Mouse (Mus musculus) cerebellum, postnatal 10 days (tissue): Measurements from ENCODE around the gene Tmem50b.

Source experiments
- DNase-seq, 2 experiments: peaks; one replicate each; pipeline ENCODE4 v3.0.0; 2021; ENCODE audit warnings: mixed read lengths in 2 of 2

The Tmem50b gene

GRCm38 (mm10) chr16:91609501-91610245 lies 12.1 kb upstream of the Tmem50b start:
- DNase-seq, result peak; percentile 50 to 63

- DNase-seq, result no peak
Observed at GRCm38 (mm10) chr16:91606958-91607357, 9.4 kb upstream of the Tmem50b start.

DNA sequence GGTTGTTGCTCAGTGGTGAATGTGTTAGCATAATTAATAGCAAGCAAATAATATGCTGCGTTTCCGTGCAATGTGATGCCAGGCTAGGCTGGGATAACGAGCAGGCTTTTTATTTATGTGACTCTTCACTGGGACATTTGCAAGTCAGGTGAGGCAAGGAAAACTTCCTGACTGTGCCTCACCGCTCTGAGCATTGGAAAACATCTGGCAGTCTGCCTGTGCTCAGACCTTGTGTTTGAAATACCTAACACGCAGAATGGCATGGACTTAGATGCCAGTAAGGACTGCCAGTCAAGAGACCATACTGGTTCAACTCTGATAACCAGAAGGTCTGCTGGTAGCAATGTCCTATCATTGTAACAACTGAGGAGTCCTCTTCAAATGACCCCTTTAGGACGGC lies 7.6 kb upstream of the Tmem50b start:
- no peak for DNase-seq

GRCm38 (mm10) chr16:91601693-91602092 lies 4.1 kb upstream of the Tmem50b start:
- no peak for DNase-seq

GRCm38 (mm10) chr16:91601081-91601480 lies 3.5 kb upstream of the Tmem50b start:
- DNase-seq, result no peak

DNA sequence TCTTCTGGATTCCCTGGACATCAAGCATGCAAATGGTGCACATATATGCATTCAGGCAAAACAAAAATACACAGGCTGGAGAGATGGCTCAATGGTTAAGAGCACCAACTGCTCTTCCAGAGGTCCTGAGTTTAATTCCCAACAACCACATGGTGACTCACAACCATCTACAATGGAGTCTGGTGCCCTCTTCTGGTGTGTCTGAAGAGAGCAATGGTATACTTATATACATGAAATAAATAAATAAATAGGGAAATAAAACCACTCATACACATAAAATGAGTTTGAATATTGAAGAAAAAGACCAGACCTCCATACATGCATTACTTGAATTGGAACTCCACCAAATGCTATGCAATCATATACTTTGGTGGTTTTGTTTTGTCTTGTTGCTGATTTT lies 1.6 kb upstream of the Tmem50b start:
- DNase-seq, result no peak

DNA sequence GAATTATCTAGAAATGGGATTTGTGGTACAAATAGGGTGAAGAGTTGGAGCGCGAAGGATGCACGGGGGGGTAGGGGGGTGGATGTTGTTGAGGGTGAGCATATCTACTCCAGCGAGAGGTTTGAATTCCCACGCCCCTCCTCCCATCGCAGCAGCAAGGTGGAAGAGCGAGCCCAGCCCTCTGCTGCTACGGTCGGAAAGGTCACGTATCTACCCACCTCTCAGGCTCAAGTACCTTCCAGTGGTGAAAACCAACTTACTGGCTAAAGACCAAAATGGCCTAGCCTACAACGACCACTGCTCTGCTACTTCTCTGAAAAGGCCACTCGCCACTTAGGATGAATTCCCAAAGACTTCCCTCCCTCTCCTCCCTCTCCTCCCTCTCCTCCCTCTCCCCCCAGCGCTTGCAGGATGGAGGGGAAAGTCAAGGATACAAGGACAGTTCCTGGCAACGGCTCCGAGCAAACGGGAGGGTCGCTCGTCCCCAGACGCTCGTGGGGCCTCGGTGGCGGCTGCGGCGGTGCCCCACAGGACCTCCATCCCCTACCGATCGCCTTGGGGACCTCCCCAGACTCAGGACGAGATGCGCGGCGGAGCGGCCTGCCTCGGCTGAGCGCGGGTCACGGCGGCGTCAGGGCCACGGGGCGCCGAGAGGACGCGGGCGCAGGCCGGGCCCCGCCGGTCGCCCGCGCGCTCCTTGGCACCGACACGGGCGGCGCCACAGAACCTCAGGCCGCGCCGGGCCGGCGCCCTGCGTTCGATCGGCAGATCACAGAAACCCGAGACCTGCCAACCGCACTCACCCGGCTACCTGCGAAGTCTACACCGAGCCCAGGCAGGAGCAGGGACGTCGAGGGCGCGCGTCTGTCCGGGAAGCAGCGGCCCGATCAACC lies 575 bp downstream of the Tmem50b start:
- peak in 1 of 2 experiments; percentile 55 for DNase-seq

DNA sequence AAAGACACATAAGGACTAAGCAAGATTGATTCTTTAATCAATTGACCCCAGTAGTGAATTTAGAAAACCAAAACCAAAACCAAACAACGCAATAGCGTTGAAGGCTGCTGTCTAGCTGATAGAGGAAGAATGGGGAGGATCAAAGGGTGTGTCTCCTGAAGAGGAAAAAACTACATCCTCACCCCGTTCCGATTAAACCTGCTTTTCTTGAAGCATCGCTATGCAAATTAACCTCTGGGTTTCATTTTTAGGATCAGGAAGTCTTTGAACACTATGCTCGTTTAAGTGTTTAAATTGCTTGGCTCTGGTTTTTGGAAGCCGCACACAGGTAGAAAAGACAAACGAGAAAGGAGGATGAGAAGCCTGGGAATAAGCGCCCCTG lies 1.2 kb downstream of the Tmem50b start:
- DNase-seq, result no peak

GRCm38 (mm10) chr16:91595076-91595475 lies 2.5 kb downstream of the Tmem50b start:
- peak; percentile 92 to 95 for DNase-seq

DNA sequence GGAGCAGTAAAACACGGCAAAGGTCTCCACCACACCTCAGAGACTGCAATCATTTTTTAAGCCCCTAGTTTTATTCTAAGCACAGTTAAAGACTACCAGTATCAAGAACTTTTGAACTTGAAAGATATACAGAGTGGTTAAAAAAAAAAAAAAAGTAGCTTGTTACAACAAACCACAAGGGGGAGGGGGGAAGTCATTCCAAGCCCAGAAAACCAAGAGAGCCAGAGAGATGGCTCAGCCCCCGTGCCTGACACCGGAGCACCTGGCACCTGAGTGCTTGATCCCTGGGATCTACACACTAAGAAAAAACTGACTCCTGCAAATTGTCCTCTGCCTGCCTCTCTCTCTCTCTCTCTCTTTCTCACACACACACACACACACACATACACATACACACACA lies 4.3 kb downstream of the Tmem50b start:
- DNase-seq, result no peak

DNA sequence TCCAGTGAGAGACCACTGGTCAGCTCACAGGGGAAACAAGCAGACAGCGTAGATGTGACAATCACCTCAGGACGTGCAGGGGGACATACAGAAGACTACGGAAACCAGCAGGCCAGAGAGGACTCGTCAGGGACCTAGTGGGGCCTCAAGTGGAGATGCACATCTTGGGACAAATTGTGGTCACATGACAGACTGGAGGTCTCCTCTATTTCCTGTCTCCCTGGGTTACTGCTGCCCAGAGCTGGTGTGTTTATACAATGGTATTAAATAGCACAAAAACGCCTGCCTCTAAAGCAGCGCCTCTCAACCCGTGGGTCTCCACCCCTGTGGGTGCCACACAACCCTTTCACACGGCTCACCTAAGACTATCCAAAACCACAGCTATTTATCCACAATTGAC lies 5.4 kb downstream of the Tmem50b start:
- no peak for DNase-seq

DNA sequence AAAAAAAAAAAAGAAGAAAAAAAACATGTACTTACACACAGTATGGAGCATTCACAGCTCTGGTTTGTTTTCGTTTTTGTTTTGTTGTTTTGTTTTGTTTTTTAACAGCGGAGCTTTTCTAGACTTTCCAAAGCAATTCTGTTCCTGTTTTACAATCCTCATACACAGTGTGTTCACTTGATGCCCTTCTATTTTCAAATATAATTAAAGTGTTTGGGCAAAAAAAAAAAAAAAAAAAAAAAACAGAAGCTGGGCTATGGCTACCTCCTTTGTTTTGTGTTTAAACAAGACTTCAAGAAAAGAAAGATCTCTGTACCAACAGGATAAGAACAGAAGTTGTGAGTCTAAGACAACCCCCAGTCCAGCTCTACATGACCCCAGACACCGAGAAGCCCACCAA lies 8.9 kb downstream of the Tmem50b start:
- no peak for DNase-seq

GRCm38 (mm10) chr16:91587730-91588453 lies 9.7 kb downstream of the Tmem50b start:
- DNase-seq, result no peak

DNA sequence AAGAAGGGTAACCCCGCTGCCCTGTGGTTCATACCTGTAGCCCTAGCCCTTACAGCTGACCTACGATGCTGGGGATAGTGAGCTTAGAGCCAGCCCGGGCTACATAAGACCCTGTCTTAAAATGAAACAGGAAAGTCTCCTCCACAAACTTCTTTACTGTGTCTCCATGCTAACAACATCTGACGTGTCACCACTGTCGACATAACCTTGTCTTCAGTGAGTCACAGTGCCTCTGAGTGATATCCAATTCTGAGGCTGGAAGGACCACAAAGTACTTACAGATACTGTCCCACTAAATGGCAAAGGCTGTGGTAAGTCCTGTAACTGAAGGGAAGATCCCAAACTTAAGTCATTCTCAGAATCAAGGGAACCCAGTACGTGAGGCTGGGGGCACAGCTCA lies 11.4 kb downstream of the Tmem50b start:
- DNase-seq, result no peak

DNA sequence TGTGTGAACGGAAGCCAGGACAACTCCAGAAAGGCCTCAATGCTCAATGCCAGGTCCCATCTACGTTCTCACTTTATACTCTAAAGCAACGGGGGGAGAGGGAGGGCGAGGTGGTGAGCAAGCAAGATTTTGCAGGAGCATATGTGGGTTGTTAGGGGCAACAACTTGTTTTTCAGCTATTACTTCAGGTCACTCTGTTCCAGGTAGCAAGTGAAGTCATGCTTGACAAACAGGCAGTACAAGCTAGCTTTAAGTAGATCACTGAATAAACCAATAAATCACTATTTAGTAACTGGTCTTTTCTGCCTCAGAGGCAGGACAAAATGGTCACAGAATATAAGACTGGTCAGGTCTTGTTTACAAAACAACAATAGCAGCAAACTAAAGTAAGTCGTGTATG lies 12.0 kb downstream of the Tmem50b start:
- DNase-seq, result no peak

DNA sequence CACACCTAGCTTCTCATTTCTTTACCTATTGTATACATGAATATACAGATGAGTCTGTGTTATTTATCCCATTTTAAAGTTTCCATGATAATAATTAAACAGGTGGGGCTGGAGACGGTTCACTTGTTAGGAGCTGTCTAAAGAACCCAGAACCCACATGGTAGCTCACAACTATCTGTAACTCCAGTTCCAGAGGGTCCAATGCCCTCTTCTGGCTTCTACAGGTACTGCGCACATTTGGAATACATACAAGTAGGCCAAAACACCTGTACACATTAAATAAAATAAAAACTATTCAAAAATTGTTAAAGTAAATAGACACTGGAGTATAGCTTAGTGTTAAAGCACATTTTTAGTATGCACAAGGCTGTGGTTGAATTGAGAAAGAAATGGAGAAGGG lies 15.3 kb downstream of the Tmem50b start:
- peak; percentile 64 to 71 for DNase-seq

DNA sequence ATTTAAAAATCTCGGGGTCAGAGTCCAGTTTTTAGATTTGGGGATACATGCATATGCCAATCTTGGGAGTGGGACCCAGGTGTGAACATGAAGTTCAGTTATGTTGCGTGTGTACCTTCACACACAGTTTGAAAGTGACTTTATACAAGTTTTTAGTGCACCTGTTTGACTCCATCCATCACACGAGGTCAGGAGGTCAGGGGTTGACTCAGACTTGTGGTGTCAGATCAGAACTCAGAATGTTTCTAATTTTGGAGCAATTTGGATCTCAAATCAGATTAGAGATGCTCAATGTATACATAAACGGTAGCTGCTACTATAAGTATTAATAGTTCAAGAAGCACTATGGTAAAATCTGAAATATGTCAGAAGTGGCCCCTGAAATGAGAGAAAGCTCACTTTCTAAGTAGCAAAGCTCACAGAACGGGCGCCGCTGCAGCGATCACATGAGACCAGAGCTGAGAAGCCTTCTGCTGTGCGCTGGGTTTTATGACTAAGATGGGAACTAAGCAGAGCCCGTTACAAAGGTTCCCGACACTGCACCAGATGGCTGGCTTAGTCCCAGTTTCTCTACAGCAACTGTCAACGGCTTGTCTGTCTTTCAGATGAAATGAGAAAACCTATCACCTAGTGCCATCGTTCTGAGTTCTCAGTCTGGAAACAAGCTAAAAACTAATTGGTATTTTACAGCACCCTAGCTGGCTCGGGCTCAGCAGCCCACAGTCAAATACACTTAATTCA lies 18.4 kb downstream of the Tmem50b start:
- peak; percentile 58 to 60 for DNase-seq

- DNase-seq, result no peak
Observed at GRCm38 (mm10) chr16:91575151-91575550, 22.4 kb downstream of the Tmem50b start.

DNA sequence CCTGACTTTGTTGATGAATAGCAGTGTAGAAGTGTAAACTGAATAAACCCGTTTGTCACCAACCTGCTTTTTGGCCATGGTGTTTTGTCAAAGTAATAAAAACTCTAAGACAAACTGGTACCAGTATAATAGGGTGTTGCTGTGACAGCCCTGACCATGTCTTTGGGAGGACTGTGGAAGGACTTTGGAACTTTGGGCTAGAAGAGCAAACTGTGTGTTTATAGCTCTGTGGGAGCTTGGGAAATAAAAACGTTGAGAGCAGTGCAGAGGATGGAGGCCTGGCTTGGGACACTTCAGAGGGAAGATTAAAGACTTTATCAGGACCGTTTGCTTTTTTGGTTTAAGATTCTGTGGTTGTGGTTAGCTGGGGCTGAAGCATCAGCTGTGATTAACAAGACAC lies 26.5 kb downstream of the Tmem50b start:
- DNase-seq, result no peak

GRCm38 (mm10) chr16:91568960-91569359 lies 28.6 kb downstream of the Tmem50b start:
- DNase-seq, result no peak

GRCm38 (mm10) chr16:91566002-91566401 lies 31.6 kb downstream of the Tmem50b start:
- DNase-seq, result no peak

DNA sequence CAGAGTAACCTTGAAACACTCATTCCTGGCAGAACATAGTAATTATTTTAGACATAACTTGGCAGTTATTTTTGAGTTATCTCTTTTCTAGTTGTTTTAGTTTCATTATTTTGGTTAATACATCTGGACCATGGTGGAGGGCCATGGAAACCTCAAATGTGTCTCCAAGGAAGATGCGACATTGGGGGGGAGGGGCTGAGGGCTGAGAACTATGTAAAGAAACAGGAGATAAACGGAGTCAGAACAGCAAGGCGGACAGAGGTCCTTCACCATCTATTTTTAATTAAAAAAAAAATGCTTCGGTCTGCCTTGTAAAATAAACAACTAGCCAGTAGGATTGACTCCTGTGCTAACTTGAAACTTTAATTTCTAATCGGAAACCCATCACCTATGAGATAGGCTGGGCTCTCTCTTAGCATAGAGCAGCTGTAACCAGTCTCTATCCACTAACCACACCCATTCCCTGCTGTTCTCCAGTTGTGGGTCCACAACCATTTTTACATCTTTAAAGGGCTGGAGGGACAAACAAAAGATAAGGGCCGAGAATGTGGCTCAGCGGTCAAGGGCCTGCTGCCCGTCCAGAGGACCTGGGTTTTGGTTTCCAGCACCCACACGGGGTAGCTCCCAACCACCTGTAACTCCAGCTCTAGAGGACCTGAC lies 32.2 kb downstream of the Tmem50b start:
- no peak for DNase-seq
